Mouse (Mus musculus) CD8-positive naive resting alpha-beta T cell, adult 57 days (primary cell): ENCODE results near the gene Tnfaip8l3. TPM values are rescaled to one million over a fixed set of nuclear protein-coding genes. Genes with fewer than 3 reads are reported as not detected.

Source experiments
- total RNA-seq: library from RNA; stranded (reverse); gene quantifications from one replicate; pipeline ENCODE4 v1.2.4, GENCODE M21; 2023

The Tnfaip8l3 gene
- not detected for total RNA-seq

DNA sequence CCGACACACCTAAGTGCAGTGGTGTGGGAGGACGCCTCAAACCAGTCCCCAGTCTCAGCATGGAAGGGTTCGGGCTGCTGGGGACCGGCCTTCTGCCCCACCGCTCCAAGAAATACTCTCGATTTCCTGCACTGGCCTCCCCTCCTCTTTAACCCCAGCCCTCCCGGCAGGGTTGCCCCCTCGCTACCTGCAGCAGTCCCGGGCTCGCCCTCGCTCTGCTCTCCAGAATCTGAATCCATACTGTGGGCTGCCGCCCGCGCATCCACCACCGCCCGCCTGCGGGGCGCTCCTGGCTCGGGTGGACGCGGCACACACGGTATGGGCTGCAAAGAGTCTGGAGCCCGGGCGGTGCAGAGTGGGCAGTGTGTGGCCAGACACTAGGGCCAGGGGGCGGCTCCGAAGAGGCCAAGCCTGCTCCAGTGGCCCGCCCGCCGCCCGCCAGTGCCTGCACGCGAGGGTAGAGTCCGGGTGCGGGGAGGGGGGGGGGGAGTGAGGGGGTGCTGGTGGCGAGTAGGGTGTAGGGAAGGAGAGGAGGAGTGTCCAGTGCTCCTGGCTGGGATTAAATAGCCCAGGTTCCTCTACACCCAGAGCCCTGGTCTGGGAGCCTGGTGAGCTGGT, at the start of gene Tnfaip8l3:
TSS of gene Tnfaip8l3 (minus strand) at position 357 of the 618 bp plus-strand sequence.

GRCm38 (mm10) chr9:53975122-53975518, 93.1 kb downstream of the Tnfaip8l3 start, which contains the start of gene Elmod1:
Gene Elmod1 (minus strand): TSS chr9:53975301.

Other genes starting within 250 kb of the Tnfaip8l3 start
- gene Sln, start 218.2 kb downstream of the Tnfaip8l3 start, total RNA-seq, result not detected
- gene Elmod1, start 93.1 kb downstream of the Tnfaip8l3 start, total RNA-seq, result not detected
- gene Cyp19a1, start 199.7 kb upstream of the Tnfaip8l3 start, total RNA-seq, result not detected
- not detected for gene Gldn, start 218.1 kb upstream of the Tnfaip8l3 start, total RNA-seq